Mouse (Mus musculus): ENCODE measurements around the gene Cbl. TPM values are rescaled to one million over a fixed set of nuclear protein-coding genes. Genes with fewer than 3 reads are reported as not detected.

Gene Cbl
- polyA plus RNA-seq, 1 experiment, result 3.9 TPM

GRCm38 (mm10) chr9:44241418-44241817 lies 7.6 kb upstream of the Cbl start:
- TF ChIP-seq GATA1 (IDR thresholded peaks at IDR 0.05; ENCODE audit: borderline replicate concordance, low read length), result no peak
- TF ChIP-seq FLI1 (IDR thresholded peaks at IDR 0.05; ENCODE audit: low read length), result no peak
- Histone ChIP-seq H3K4me1 (peaks cover 58% of the 10 kb centered on the region), H3K4me3 (replicated peaks) (peak overlapping the region; percentile 12), H3K27me3 (replicated peaks) (peaks cover 20% of the 10 kb centered on the region), H3K9me3 (peaks cover 5% of the 10 kb centered on the region), H3K36me3 (replicated peaks; ENCODE audit: low read length) (no peaks in the 10 kb centered on the region)

GRCm38 (mm10) chr9:44240911-44241310 lies 7.1 kb upstream of the Cbl start:
- H3K4me1 ChIP-seq, result peaks cover 56% of the 10 kb centered on the region
- peaks cover 20% of the 10 kb centered on the region for H3K27me3 ChIP-seq (replicated peaks)
- TF ChIP-seq FLI1 (IDR thresholded peaks at IDR 0.05; ENCODE audit: low read length) (no peak), GATA1 (IDR thresholded peaks at IDR 0.05; ENCODE audit: borderline replicate concordance, low read length) (no peak)
- H3K36me3 ChIP-seq (replicated peaks; ENCODE audit: low read length), result no peaks in the 10 kb centered on the region
- H3K9me3 ChIP-seq, result peaks cover 5% of the 10 kb centered on the region
- H3K4me3 ChIP-seq (replicated peaks), result no peak overlapping the region

GRCm38 (mm10) chr9:44240399-44240798 lies 6.5 kb upstream of the Cbl start, which contains the start of gene Ccdc153:
Ccdc153 (plus strand) TSS chr9:44240676.
- H3K4me1 ChIP-seq, result peaks cover 57% of the 10 kb centered on the region
- H3K27me3 ChIP-seq (replicated peaks), result peaks cover 20% of the 10 kb centered on the region
- TF ChIP-seq GATA1 (IDR thresholded peaks at IDR 0.05; ENCODE audit: borderline replicate concordance, low read length) (no peak), FLI1 (IDR thresholded peaks at IDR 0.05; ENCODE audit: low read length) (no peak)
- H3K9me3 ChIP-seq, result peaks cover 5% of the 10 kb centered on the region
- H3K36me3 ChIP-seq (replicated peaks; ENCODE audit: low read length), result no peaks in the 10 kb centered on the region
- peak within 1 kb of the TSS; percentile 12 for H3K4me3 ChIP-seq (replicated peaks)

GRCm38 (mm10) chr9:44239447-44239846 lies 5.6 kb upstream of the Cbl start:
- H3K9me3 ChIP-seq, result peaks cover 5% of the 10 kb centered on the region
- TF ChIP-seq FLI1 (IDR thresholded peaks at IDR 0.05; ENCODE audit: low read length) (no peak), GATA1 (IDR thresholded peaks at IDR 0.05; ENCODE audit: borderline replicate concordance, low read length) (no peak)
- no peaks in the 10 kb centered on the region for H3K36me3 ChIP-seq (replicated peaks; ENCODE audit: low read length)
- peaks cover 20% of the 10 kb centered on the region for H3K27me3 ChIP-seq (replicated peaks)
- H3K4me3 ChIP-seq (replicated peaks), result no peak overlapping the region
- H3K4me1 ChIP-seq, result peaks cover 53% of the 10 kb centered on the region

- TF ChIP-seq GATA1 (IDR thresholded peaks at IDR 0.05; ENCODE audit: borderline replicate concordance, low read length) (no peak), FLI1 (IDR thresholded peaks at IDR 0.05; ENCODE audit: low read length) (no peak)
- Histone ChIP-seq H3K4me1 (peaks cover 48% of the 10 kb centered on the region), H3K9me3 (peaks cover 5% of the 10 kb centered on the region), H3K4me3 (replicated peaks) (no peak overlapping the region), H3K36me3 (replicated peaks; ENCODE audit: low read length) (no peaks in the 10 kb centered on the region), H3K27me3 (replicated peaks) (peaks cover 20% of the 10 kb centered on the region)
Measured at GRCm38 (mm10) chr9:44238501-44239190, 4.8 kb upstream of the Cbl start.

GRCm38 (mm10) chr9:44237128-44237527 lies 3.3 kb upstream of the Cbl start:
- TF ChIP-seq GATA1 (IDR thresholded peaks at IDR 0.05; ENCODE audit: borderline replicate concordance, low read length), result no peak
- no peak for TF ChIP-seq FLI1 (IDR thresholded peaks at IDR 0.05; ENCODE audit: low read length)
- H3K4me1 ChIP-seq, result peaks cover 41% of the 10 kb centered on the region

GRCm38 (mm10) chr9:44236601-44237000 lies 2.8 kb upstream of the Cbl start:
- H3K9me3 ChIP-seq, result peaks cover 3% of the 10 kb centered on the region
- TF ChIP-seq GATA1 (IDR thresholded peaks at IDR 0.05; ENCODE audit: borderline replicate concordance, low read length) (no peak), FLI1 (IDR thresholded peaks at IDR 0.05; ENCODE audit: low read length) (no peak)
- no peak overlapping the region for H3K4me3 ChIP-seq (replicated peaks)
- H3K36me3 ChIP-seq (replicated peaks; ENCODE audit: low read length), result peaks cover 4% of the 10 kb centered on the region
- peaks cover 45% of the 10 kb centered on the region for H3K4me1 ChIP-seq
- H3K27me3 ChIP-seq (replicated peaks), result peaks cover 15% of the 10 kb centered on the region

More at GRCm38 (mm10) chr9:44237128-44237527, 3.3 kb upstream of the Cbl start:
- Histone ChIP-seq H3K27me3 (replicated peaks) (peaks cover 16% of the 10 kb centered on the region), H3K36me3 (replicated peaks; ENCODE audit: low read length) (no peaks in the 10 kb centered on the region), H3K9me3 (peaks cover 5% of the 10 kb centered on the region), H3K4me3 (replicated peaks) (no peak overlapping the region)

- Histone ChIP-seq H3K36me3 (replicated peaks; ENCODE audit: low read length) (peaks cover 10% of the 10 kb centered on the region), H3K27me3 (replicated peaks) (no peaks in the 10 kb centered on the region), H3K4me1 (peaks cover 42% of the 10 kb centered on the region), H3K4me3 (replicated peaks) (peak overlapping the region; percentile 97), H3K9me3 (no peaks in the 10 kb centered on the region)
- TF ChIP-seq GATA1 (IDR thresholded peaks at IDR 0.05; ENCODE audit: borderline replicate concordance, low read length) (no peak), FLI1 (IDR thresholded peaks at IDR 0.05; ENCODE audit: low read length) (no peak)
Measured at GRCm38 (mm10) chr9:44234479-44235427, 904 bp upstream of the Cbl start.

GRCm38 (mm10) chr9:44233021-44233801 lies 638 bp downstream of the Cbl start:
- Histone ChIP-seq H3K4me3 (replicated peaks) (peak overlapping the region; percentile 97), H3K9me3 (no peaks in the 10 kb centered on the region), H3K36me3 (replicated peaks; ENCODE audit: low read length) (peaks cover 22% of the 10 kb centered on the region), H3K27me3 (replicated peaks) (no peaks in the 10 kb centered on the region), H3K4me1 (peaks cover 51% of the 10 kb centered on the region)
- no peak for TF ChIP-seq FLI1 (IDR thresholded peaks at IDR 0.05; ENCODE audit: low read length)
- no peak for TF ChIP-seq GATA1 (IDR thresholded peaks at IDR 0.05; ENCODE audit: borderline replicate concordance, low read length)

Measured in megakaryocyte, embryonic 14.5 days (primary cell).